8 mouse cellular contexts compared by ENCODE assay signal in the genomic region with DNA sequence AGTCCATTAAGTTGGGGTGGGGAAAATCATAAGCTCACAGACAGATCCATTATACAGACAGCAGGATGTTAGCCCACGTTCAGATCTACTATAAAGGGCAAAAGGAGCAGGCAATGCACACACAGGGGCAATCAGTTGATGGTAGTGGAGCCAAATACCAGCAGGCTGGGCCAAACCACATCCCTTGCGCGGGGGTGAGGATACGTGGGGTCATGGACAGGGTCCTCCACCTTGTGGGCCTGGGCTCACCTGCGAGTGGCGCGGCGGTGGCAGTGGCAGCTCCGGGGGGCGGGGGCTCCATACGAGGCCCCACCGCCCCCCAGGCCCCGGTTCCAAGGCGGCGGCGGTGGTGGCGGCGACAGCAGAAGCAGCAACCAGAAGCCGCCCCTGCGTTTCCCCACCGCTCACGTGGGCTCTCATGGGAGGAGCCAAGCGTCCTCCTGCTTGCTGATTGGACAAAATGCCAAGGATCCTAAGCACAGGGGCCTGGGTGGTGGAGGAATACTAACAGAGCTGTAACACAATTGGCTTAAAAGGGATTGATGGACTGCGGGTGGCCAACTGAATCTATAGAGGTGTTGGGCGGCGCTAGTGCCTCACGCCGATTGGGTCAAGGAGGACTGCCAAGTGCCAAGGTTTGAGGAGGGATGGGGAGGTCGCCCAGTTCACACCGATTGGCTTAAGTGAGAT. TPM values are rescaled to one million over a fixed set of nuclear protein-coding genes. Genes with fewer than 3 reads are reported as not detected.
DNase-seq lines count a peak whose midpoint lies in the region; ATAC-seq and TF ChIP-seq lines count a peak whose summit lies in the region.

A gene (minus strand): TSS at position 418 of the 690 bp plus-strand sequence.

- no peaks in the 10 kb centered on the region for H3K27me3 ChIP-seq in hindbrain, postnatal 0 days (ENCODE audit: insufficient read depth, low read length)

- H3K4me2 ChIP-seq in hindbrain, postnatal 0 days (ENCODE audit: low read depth, low read length), result peak within 1 kb of the TSS; percentile 56

- peak; percentile 98 for ATAC-seq in hindbrain, postnatal 0 days
- peak; percentile 99 for ATAC-seq in megakaryocyte, adult 5-6 weeks (ENCODE audit: poor library complexity, severe bottlenecking)

- WGBS in hindbrain, postnatal 0 days, result 22% methylated on average over 25 of the region's 30 CpGs

- DNase-seq in WW6 (ENCODE audit: low read depth, low spot score), result peak; percentile 69
- DNase-seq in cerebellum, postnatal 4 days (ENCODE audit: low spot score in 2 of 2), result peak; percentile 36 to 66
- peak; percentile 87 for DNase-seq in gastrocnemius, adult 2 months
- peak; percentile 94 for DNase-seq in hindbrain, postnatal 0 days (ENCODE audit: low spot score)
- peak; percentile 70 to 80 for DNase-seq in left cerebral cortex, adult 2 months (ENCODE audit: extremely low spot score in 1 of 2, low spot score in 2 of 2)
- peak; percentile 79 for DNase-seq in right cerebral cortex, adult 2 months (ENCODE audit: low spot score in 2 of 2)
- peak; percentile 80 for DNase-seq in urinary bladder, postnatal 14 days (ENCODE audit: low spot score)

- no peaks in the 10 kb centered on the region for H3K9me3 ChIP-seq in hindbrain, postnatal 0 days (ENCODE audit: low read length)

- no peak for TF ChIP-seq CTCF in gastrocnemius, adult 2 months (IDR thresholded peaks at IDR 0.05)
- TF ChIP-seq CTCF in hindbrain, postnatal 0 days (IDR thresholded peaks at IDR 0.05; ENCODE audit: low read depth), result no peak
- TF ChIP-seq CTCF in left cerebral cortex, adult 2 months (IDR thresholded peaks at IDR 0.05), result no peak

- intact Hi-C loops in gastrocnemius, adult 2 months (cut with DNase I), result no loop called here
- intact Hi-C loops in left cerebral cortex, adult 2 months (cut with DNase I), result no loop called here

- peak within 1 kb of the TSS; percentile 89 for H3K27ac ChIP-seq in gastrocnemius, adult 2 months
- peak within 1 kb of the TSS; percentile 81 for H3K27ac ChIP-seq in hindbrain, postnatal 0 days
- H3K27ac ChIP-seq in left cerebral cortex, adult 2 months, result peak within 1 kb of the TSS; percentile 88

- H3K36me3 ChIP-seq in hindbrain, postnatal 0 days (ENCODE audit: insufficient read depth, low read length), result no peaks in the 10 kb centered on the region

- peak within 1 kb of the TSS; percentile 63 for H3K9ac ChIP-seq in hindbrain, postnatal 0 days (replicated peaks; ENCODE audit: low read length)

- peak within 1 kb of the TSS; percentile 84 for H3K4me3 ChIP-seq in gastrocnemius, adult 2 months
- H3K4me3 ChIP-seq in hindbrain, postnatal 0 days (ENCODE audit: low read length), result peak within 1 kb of the TSS; percentile 57
- H3K4me3 ChIP-seq in left cerebral cortex, adult 2 months, result peak within 1 kb of the TSS; percentile 60

- no peaks in the 10 kb centered on the region for H3K4me1 ChIP-seq in hindbrain, postnatal 0 days (ENCODE audit: insufficient read depth, low read length)

RNA-seq across cellular contexts. Expression of the gene that starts here (rescaled TPM):
- 1 to 10 TPM; 7.3 to 7.5 TPM for total RNA-seq in gastrocnemius, adult 2 months (2021)
- total RNA-seq in hindbrain, postnatal 0 days (2014; rRNA removed), result 30.5 and 31.1 TPM in 2 replicates
- polyA plus RNA-seq in hindbrain, postnatal 0 days (2015; fragmentation: Nextera tagmentation; extraction: Ambion mirVana), result 13.7 and 14.5 TPM in 2 replicates
- 10 to 100 TPM; 55.4 to 56.8 TPM for total RNA-seq in left cerebral cortex, adult 2 months (2021)
- 7.7 and 8.6 TPM in 2 replicates for total RNA-seq in megakaryocyte, adult 5-6 weeks (2015)
- total RNA-seq in megakaryocyte, adult 5-6 weeks (2017), result 3.3 and 4.9 TPM in 2 replicates

Comparison
In these comparisons a context has a peak if more than half of its experiments do, and no peak if none do; other contexts are left out.
1. Peak in every context shown above with its lines: DNase-seq, ATAC-seq, H3K4me3 ChIP-seq and H3K27ac ChIP-seq.